Mouse (Mus musculus) Muller cell, postnatal 12 days (primary cell): Measurements from ENCODE around the gene Nrp2.

ENCODE experiments used
- DNase-seq: peaks from one replicate; pipeline ENCODE4 v3.0.0-alpha.2; 2015; ENCODE audit errors: inconsistent ontology term

The Nrp2 gene

GRCm38 (mm10) chr1:62704889-62705516, 1.9 kb downstream of the Nrp2 start:
- no peak for DNase-seq

DNA sequence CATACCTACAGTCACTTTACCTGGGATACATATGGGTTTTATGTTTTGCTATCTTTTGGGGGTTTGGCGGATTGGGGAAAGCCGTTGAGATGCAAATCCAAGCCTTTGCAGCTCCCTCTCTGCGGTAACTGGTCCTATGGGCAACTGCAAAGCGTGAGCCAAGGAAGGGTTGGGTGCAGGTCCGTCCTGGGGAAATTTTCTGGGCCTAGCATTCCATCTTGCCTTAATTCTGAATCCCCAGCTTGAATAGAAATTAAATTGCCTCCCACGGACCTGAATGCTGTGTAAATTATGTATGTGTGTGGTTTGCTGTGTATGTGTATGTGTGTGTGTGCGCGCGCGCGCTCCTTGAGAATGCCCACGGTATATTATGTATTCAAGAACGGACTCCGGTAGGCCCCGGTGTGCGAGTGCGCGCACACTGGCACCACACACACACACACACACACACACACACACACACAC, 2.5 kb downstream of the Nrp2 start:
- no peak for DNase-seq

GRCm38 (mm10) chr1:62706085-62707021, 3.3 kb downstream of the Nrp2 start:
- peak; percentile 75 for DNase-seq

DNA sequence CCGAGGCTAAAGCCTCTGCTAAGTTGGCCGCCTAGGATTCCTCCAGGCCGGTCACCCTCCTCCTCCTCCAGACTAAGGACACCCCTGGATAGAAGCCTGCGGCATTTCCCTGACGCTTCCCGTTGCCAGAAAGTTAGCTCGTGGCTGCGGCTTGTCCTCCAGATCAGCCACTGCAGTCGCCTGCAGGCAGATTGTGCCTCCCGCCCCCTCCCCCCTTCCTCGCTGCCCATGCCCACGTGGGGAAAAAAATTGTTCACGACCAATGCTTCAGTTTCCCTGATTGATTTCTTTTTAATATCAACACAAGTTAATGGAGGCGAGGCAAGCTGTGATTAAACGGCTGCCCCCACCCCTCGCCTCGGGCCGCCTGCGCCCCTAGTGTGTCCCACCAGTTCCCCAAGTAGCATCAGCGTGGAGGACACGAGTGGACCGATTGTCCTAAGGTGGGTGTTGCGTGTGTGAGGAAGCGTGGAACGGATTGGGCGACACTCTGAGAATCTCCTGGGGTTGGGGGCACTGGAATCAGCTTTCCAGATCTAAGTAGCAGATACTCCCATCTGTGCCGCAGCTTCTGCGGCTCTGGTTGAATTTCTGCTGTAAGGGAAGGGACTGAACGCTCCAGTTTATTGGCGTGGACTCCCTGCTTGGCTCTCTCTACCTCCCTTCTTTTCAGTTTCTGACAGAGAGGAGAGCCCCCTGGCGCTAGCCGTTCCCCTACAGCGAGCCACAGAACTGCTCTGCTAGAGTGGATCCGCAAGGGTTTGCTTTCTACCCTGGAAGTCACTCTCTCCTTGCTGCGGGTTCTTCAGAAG, 4.2 kb downstream of the Nrp2 start:
- peak; percentile 55 for DNase-seq

DNA sequence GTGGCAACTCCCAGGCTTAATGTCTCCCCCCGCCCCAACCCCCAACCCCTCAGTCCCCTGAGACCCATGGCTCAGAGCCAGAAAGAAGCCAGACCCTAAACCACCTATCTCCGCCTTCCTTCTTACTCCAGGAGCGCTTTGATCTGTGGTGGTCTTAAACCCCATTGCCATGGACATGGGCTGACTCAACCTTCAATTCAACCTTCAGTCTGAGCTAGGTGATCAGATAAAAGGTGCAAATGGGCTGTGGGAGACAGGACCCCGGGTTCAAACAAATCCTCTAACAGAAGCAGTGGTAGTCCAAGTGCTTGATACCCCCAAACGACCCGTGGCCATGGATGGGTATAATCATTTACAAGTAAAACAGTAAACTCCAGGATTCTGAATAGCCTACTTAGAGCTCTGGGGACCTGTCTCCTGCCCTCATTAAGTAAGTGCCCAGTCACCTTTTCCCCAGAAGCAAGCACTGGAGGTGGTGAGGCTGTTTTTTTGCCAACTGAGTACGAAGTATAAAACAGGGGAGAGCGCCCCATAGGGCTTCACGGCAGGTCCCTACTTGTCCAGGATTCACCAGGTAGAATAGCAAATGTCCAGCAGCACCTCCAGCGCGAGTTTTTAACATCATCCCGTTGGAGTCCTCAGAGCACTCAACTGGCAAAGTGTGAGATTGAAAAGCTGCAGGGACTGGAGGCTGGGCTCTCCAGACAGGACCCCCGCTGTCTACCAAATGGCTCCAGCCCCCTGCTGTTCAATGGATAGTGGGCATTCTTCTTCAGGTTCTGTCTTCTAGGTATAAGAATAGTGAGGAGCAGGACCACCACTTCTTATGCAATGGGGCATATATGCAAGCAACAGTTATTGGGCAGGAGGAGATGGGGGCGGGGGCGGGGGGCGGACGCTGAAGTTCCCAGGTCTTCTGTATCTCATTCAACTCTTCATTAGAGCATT, 5.1 kb downstream of the Nrp2 start:
- no peak for DNase-seq

DNA sequence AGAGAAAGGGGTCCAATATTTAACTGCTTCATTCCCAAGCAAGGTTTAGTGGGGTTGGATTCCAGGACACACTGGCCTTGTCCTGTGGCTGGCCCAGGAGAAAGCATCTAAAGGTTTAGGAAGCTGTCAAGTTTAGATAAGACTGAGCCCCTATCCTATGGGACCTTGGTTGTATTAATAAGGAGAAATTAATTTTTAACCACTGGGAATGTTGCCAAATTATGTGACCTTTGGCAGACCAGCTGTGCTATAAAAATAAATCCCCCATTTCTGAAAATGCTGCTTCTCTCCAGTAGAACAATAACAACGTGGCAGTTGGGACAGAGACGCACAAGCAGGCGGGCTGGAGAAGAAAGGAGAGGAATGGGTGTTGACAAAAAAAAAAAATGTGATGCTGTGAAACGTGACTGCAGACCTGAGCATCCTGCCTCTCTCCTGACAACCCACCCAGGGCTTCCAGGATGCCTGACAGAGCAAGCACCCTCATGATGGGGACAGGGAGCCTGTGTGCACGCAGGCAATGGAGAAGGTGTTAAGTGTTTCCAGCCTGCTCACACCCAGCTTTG, 6.8 kb downstream of the Nrp2 start:
- no peak for DNase-seq

- DNase-seq, result no peak
Measured at GRCm38 (mm10) chr1:62713021-62713676, 10.1 kb downstream of the Nrp2 start.

DNA sequence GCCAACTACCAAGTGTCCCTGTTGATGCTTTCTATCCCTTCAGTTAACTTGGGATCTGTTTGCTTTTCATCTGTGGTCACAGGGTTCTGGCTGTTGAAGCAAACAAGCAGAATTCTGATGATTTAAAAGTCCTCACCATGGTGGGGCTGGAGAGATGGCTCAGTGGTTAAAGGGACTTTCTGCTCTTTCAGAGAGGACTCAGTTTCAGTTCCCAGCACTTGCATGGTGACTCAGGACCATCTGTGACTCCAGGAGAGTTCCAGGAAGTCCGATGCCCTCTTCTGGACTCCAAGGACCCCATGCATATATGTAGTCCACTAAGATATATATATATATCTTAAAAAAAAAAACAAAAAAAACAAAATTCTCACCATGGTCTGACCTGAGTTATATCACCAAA, 11.9 kb downstream of the Nrp2 start:
- no peak for DNase-seq

DNA sequence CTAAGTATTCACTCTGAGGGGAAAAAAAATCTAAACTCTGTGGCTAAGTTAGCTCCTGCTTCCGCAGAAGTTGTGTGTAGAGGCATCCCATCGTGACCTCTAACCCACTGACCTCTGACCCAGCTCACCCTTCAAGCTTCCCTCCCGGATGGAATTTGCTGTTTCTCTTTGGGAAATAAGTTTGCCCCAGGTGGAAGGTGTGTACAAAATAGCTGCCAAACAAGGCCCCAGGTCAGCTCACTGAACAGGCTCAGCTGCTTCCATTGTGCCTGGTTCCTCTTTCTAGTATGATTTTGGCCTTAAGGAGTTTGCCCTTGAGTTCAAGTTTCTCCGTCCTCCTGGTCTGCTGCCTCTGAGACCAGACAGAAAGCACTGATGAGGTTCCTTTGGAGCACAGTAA, 12.6 kb downstream of the Nrp2 start:
- DNase-seq, result no peak

DNA sequence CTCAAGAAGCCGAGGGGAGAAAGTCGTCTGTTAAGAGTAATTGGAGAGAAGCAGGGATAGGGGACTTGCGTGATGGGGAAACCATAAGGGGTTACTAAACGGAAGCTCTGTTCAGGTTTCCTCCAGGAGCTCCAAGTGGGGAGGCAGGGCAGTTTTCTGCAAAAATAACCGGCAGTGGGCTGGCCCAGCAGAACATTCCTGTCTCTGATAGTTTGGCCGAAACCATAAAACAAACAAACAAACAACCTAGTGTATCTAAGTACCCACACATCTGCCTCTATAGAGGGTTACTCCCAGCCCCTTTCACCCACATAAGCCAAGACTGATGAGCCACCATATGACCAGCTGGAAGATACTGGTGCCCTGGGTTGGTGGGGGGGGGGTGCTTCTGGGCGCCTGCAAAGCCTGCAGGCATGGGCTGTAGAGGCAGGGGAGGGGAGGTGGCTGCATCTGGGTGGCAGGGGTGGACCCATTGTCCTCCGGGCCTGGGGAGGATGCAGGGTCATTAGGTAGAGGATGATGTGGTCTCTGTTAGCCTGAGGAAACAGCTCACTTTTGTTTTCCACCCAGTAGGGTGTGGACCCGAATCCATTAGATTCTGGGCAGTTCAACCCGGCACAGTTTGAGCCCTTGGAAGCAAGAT, 13.9 kb downstream of the Nrp2 start:
- peak; percentile 25 for DNase-seq

DNA sequence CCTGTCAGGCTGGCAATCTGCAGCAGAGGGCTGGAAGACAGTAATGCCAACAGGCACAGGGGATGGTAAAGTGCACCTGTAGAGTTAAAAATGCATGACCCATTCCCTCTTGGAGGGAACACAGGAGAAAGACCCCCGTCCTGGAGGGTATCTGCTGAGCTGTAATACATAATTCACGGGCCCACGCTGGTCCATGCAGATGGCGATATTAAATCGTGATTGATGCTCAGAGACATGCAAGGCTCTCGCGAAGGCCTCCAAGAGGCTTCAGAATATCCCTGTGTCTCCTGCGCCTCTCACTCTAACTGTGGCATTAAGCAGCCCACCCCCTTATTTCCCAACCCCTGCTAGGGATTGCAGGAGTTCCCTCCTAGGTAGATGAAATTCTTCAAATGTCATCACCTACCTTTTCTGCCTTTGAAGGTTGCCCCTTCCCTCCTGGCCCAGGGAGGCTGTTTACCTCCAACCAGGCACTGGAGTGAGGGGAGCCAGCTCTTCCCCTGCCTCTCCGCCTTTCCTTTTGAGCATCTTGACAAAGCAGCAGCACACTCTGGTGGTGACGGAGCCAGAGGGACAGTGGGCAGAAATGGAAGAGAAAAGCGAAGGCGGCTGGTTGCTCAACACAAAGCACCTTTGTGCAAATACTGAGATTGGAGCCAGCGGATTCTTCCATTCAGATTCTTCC, 14.6 kb downstream of the Nrp2 start:
- DNase-seq, result peak; percentile 86

GRCm38 (mm10) chr1:62718237-62718571, 15.1 kb downstream of the Nrp2 start:
- DNase-seq, result no peak

DNA sequence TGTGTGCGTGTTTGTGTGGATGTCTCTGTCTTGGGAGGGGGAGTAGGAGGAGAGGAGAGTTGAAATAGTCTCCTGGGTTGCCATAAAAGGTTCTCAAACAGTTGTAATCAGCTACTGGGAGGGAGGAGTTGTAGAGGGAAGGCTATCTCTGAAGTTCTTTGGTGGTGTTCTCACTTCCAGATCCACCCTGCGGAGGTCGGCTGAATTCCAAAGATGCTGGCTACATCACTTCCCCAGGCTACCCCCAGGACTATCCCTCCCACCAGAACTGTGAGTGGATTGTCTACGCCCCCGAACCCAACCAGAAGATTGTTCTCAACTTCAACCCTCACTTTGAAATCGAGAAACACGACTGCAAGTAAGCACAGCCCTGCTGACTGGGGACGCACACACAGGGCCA, 15.7 kb downstream of the Nrp2 start:
- DNase-seq, result no peak

GRCm38 (mm10) chr1:62719770-62720169, 16.7 kb downstream of the Nrp2 start:
- no peak for DNase-seq

- DNase-seq, result peak; percentile 66
Measured at GRCm38 (mm10) chr1:62720176-62720575, 17.1 kb downstream of the Nrp2 start.

- DNase-seq, result no peak
Measured at GRCm38 (mm10) chr1:62720727-62721705, 17.9 kb downstream of the Nrp2 start.

- DNase-seq, result peak; percentile 74
Measured at GRCm38 (mm10) chr1:62721706-62722187, 18.7 kb downstream of the Nrp2 start.

DNA sequence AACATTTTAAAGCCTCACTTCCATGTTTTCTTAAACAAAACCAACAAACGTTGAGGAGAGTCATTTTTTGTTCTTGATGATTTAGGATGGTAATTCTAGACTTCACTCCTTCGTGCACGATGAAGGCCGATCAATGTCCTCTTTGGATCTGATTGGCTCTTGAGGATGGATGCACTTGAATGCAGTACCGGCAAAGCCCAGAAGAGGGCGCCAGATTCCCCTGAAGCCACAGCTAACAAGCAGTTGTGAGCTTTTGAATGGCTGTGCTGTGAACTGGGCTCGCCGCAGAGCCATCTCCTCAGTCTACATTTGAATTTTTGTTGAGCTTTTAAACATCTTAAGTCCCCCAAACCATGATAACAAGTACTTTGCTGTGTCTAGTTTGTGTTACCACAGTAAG, 19.4 kb downstream of the Nrp2 start:
- no peak for DNase-seq
